Mouse (Mus musculus) brain, adult 2 months (tissue): ENCODE results near the gene Adamts20.
A peak's percentile ranks its signal among the peaks of the same experiment; 100 is the strongest.
"Not testable (repeated sequence)": the region's sequence is repeated elsewhere in the genome, so short reads cannot be mapped to it uniquely, and the experiment has no call there.

Source experiments
- DNase-seq: peaks from one replicate; pipeline ENCODE4 v3.0.0; 2011; ENCODE audit warnings: low read depth, low spot score

Adamts20 gene

DNA sequence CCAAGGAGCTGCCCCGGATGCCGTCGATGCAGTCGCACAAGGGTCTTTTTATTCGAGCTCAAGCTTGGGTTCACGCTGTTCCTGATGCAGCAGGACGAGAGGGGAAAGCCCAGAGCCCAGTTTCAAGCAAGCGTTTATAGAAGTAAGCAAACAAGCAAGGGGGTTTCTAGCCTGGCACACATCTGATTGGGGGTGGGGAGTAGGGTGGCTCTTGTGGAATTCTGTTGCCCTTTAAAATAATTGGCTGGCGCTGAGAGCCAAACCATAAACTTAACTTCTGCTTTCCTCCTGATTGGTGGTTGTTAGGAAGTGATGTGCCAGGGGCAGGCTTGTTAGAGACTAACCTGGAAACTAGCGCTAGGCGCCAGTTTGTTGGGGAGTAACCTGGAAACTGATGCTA lies at the start of gene Adamts20:
Gene Adamts20 (minus strand): TSS at position 101 of the 400 bp plus-strand sequence.
- DNase-seq, result no peak

GRCm38 (mm10) chr15:94503451-94504215 lies 38.4 kb upstream of the Adamts20 start:
- DNase-seq, result no peak

DNA sequence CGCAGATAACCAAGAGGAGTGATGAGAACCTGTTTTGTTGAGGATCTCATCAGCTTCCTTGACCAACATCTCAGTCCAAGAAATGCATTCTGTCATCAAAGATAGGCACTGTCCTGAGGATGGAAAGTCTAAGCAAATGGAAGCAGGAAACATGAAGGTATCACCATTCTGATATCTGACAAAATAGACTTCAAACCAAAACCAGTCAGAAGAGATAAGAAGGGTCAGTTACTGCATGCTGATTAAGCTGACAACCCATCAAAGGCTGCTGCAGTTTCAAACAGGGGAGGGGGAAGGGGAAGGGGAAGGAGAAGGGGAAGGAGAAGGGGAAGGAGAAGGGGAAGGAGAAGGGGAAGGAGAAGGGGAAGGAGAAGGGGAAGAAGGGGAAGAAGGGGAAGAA lies 34.0 kb upstream of the Adamts20 start:
- no peak for DNase-seq

DNA sequence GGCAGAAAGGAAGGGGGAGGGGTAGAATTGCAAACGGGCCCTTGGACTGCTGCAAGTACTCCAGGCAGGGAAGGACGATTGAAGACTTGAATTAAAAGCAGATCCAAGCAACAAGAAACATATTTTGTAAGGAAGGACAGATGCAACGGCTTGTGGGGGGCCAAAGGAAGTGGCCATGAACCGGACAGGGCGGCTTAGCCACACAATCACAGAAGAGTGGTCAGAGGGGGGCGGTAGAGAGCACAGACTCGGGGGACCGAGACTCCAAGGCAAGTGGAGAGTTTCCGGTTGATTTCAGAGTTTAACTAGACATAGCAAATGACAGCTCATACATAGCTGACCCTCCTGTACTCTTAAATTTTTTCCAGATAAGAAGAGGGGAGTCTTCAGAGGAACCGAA lies 30.7 kb upstream of the Adamts20 start:
- no peak for DNase-seq

DNA sequence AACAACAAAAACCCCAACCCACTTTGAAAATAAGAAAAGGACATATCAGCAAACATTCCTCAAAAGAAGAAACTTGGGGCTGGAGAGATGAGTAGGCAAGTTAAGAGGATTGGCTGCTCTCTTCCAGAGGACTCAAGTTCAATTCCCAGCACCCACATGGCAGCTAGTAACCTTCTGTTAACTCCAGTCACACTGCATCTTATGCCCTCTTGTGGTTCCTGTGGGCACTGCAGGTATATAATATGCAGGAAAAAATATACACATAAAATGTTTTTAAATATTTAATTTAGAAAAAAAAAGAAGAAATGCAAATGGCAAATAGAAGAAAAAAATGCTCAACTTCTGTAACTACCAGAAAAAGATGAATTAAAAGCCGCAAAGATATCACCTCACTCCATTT lies 29.2 kb upstream of the Adamts20 start:
- DNase-seq, result no peak

DNA sequence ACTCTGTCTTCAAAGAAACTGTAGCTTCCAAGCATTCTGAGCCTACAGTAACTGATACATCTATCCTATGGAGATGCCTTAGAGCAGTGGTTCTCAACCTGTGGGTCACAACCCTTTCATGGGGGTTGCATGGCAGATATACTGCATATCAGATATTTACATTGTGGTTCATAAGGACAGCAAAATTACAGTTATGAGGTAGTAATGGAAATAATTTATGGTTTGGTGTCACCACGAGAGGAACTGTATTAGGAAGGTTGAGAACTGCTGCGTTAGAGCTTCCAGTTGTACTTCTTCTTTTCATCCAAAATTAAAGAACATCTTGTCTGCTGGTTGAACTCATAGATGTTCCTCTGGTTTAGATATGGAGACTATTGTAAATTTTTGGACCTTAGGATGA lies 24.2 kb upstream of the Adamts20 start:
- no peak for DNase-seq

GRCm38 (mm10) chr15:94488028-94488427 lies 22.8 kb upstream of the Adamts20 start:
- DNase-seq, result not testable (repeated sequence)

DNA sequence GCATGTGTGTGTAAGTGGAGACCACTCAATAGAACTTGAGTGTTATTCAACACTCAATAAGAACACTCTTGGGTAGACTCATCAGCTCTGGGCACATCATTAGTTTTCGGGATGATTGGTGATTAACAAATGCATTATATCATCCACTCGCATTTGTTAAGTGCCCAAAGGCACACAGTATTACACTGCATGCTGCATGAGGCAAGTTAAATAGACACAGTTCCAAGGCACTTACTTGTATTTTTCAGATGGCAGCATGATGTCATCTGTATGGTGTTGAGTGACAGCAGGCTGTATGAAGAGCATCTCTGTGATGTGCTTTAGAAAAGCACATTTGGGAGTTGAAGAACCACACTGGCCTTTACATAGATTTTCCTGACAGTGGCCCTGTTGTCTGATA lies 17.3 kb upstream of the Adamts20 start:
- no peak for DNase-seq

DNA sequence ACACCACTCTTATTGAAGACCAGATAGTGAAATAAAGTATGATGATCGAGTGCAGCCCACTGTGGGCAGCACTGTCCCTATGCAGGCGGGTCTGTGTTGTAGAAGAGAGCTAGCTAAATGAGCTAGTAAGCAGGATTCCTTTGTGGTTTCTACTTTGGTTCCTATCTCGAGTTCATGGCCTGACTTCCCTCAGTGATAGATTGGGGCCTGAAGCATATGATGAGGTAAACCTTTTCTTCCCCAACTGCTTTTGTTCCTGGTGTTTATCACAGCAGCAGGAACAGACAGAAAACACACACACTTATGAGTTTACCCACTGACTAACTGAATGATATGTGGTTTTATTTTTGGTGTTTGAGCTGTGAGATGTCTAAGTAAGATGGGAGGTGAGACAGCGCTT lies 15.6 kb upstream of the Adamts20 start:
- DNase-seq, result no peak

DNA sequence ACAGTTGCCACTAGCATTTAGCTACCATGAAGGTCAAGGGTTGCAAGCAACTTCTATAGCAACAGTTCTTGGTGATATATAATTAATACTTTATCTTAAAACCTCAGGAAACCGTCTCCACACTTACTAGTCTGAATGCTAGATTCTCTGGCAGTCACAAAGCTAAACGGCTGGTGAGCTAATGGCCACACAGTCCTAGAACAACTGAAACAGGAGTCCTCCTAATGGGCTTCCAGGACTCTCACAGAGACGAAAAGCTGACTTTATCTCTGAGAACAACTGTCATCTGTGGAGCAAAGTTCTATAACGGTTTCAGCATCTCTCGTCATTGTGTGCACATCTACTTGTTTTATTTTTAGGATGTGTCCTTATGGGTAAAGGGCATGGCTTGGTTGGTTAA lies 15.0 kb upstream of the Adamts20 start:
- DNase-seq, result no peak

- DNase-seq, result no peak
Measured at GRCm38 (mm10) chr15:94479513-94480136, 14.4 kb upstream of the Adamts20 start.

GRCm38 (mm10) chr15:94478706-94479105 lies 13.5 kb upstream of the Adamts20 start:
- DNase-seq, result no peak

DNA sequence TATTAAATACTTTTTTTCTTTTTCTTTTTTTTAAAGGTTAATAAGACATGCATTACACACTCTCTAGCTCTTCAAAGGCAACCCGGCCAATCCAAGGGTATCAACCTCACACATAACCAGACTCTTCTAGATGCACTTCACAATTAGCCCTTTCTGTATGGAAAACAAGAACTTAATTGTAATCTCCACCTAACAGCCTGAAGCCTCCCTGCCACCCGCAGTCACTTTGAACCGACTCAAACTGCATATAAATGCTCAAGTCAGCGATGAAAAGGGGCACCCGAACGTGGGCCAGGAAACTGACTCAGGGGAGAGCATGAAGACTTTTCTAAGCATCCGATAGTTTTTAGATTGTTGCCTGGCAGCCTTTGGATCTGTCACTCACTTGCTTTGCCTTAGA lies 12.1 kb upstream of the Adamts20 start:
- peak; percentile 13 for DNase-seq

DNA sequence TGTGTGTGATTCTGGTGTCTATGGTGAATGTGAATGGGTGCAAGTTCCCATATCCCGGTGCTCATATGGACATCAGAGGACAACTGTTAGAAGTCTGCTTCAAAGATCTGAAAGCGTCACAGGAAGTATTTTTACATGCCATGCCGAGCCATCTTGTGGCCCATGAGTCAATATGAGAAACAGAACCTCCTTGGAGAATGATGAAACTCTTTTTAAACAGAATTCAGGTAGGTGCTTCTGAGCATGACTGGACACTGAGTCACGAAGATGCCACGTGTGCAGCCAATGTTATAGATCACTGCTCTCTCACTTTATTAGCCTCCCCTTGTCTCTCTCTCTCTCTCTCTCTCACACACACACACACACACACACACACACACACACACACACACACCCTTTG lies 10.8 kb upstream of the Adamts20 start:
- no peak for DNase-seq

DNA sequence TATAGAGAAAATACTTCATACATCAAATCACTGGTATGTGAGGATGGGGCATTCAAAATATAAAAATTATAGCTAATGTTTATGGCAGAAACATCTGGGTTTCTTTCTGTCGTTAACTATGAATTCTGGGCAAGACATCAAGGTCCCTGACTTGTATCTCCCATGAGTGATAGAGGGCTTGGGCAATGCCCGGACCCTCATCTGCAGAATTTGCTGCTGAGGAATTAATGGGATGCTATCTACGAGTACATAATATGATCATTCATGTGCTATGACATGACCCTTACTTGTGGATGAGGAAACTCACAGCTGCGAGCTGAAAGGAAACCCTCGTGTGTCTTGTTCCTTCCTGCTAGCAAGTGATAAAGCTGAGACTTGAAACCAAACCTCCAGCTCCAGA lies 5.1 kb upstream of the Adamts20 start:
- no peak for DNase-seq

- peak; percentile 13 for DNase-seq
Measured at GRCm38 (mm10) chr15:94464881-94465280, 337 bp downstream of the Adamts20 start.

DNA sequence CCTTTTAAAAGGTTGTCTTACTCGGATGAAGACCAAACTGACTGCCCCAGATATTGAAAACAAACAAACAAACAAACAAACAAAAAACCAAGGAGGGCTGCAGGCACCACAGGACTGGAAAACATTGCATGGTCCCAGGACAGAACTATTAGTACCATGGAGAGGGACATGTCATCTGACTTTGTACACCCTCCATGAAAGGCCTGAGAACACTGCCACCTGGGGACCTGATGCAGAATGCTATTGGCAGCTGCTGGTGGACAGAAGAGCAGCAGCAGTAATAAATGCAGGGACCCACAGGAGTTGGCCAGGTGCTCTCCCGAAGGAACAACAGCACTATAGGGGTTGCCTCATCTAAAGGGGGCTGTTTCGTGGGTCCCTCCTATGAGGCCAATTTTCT lies 2.0 kb downstream of the Adamts20 start:
- DNase-seq, result peak; percentile 47

DNA sequence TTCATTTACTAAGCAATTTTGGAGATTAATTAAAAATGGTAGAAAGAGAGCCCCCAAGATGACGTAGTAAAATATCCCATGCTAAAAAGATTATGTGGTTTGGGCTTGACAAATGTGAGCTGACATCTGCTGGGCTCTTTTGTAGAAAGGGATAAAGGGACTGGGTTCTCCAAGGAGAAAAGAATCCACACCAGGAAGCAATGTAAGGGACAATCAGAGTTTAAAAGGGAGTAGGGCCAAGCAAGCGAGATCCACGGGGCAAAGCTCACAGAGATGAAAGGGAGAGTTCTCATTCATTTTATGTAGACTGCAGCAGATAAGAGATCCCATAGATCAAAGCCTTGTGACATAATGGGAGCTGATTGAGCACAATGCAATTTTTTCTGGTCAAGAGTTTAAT lies 3.0 kb downstream of the Adamts20 start:
- DNase-seq, result no peak

GRCm38 (mm10) chr15:94461166-94461565 lies 4.1 kb downstream of the Adamts20 start:
- DNase-seq, result no peak

- DNase-seq, result no peak
Measured at GRCm38 (mm10) chr15:94457636-94458390, 7.4 kb downstream of the Adamts20 start.

DNA sequence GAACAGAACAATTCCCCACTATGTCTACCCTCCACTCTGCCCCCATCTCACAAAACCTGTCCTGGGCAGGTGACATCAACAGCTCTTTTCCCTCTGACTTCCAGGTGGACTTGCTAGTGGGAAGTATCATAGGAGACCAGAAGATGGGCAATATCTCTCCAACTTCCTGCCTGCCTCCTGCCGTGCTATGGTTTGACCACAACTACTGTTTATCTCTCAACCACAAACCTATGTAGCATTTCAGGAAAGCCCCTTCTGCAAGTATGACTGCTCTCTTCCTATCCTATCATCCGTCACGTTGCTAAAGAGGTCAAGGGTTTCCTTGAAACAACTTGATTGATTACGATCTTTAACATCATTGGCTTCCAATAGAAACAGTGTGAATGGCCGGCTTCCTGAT lies 12.4 kb downstream of the Adamts20 start:
- DNase-seq, result no peak

GRCm38 (mm10) chr15:94451600-94451999 lies 13.6 kb downstream of the Adamts20 start:
- no peak for DNase-seq
